Mouse (Mus musculus) c-Kit-negative CD71-positive TER-119-positive erythroid progenitor cells, embryonic 14.5 days (primary cell): Measurements from ENCODE around the gene Slc51a.

ENCODE experiments used
- DNase-seq: peaks from one replicate; pipeline ENCODE4 v3.0.0-alpha.2; 2013; ENCODE audit warnings: low read depth, low spot score

Gene Slc51a

GRCm38 (mm10) chr16:32487234-32488111, at the start of gene Slc51a:
Gene Slc51a, minus strand, starts transcription at chr16:32487879.
- DNase-seq, result peak; percentile 45

GRCm38 (mm10) chr16:32535157-32535751, 47.6 kb upstream of the Slc51a start:
- DNase-seq, result no peak

GRCm38 (mm10) chr16:32532878-32533826, 45.5 kb upstream of the Slc51a start:
- no peak for DNase-seq

GRCm38 (mm10) chr16:32526906-32527305, 39.2 kb upstream of the Slc51a start:
- no peak for DNase-seq

GRCm38 (mm10) chr16:32524244-32524615, 36.6 kb upstream of the Slc51a start:
- no peak for DNase-seq

- DNase-seq, result no peak
These were observed 36.0 kb upstream of the Slc51a start for GRCm38 (mm10) chr16:32523462-32524243.

GRCm38 (mm10) chr16:32522578-32523194, 35.0 kb upstream of the Slc51a start:
- DNase-seq, result no peak

GRCm38 (mm10) chr16:32520372-32520748, 32.7 kb upstream of the Slc51a start:
- DNase-seq, result no peak

GRCm38 (mm10) chr16:32519656-32520371, 32.1 kb upstream of the Slc51a start:
- no peak for DNase-seq

- DNase-seq, result no peak
These were observed 30.3 kb upstream of the Slc51a start for GRCm38 (mm10) chr16:32517785-32518481.

- DNase-seq, result peak; percentile 69
These were observed 28.6 kb upstream of the Slc51a start for GRCm38 (mm10) chr16:32516006-32516962.

- DNase-seq, result no peak
These were observed 26.3 kb upstream of the Slc51a start for GRCm38 (mm10) chr16:32513948-32514347.

GRCm38 (mm10) chr16:32513401-32513800, 25.7 kb upstream of the Slc51a start:
- no peak for DNase-seq

- DNase-seq, result no peak
These were observed 25.2 kb upstream of the Slc51a start for GRCm38 (mm10) chr16:32512921-32513320.

GRCm38 (mm10) chr16:32511827-32512490, 24.3 kb upstream of the Slc51a start:
- DNase-seq, result peak; percentile 71

- DNase-seq, result no peak
These were observed 23.7 kb upstream of the Slc51a start for GRCm38 (mm10) chr16:32511338-32511734.

GRCm38 (mm10) chr16:32510399-32511337, 23.0 kb upstream of the Slc51a start:
- peak; percentile 74 for DNase-seq
